Mouse (Mus musculus) myocyte (in vitro differentiated cells): ENCODE measurements at regions not wholly inside any gene's neighbourhood (a gene's known extent, or its start where the extent isn't known, plus 50 kb on each side); places are given as distances from the start of the nearest gene placed in this dataset.

Source experiments
- CEBPB ChIP-seq: IDR thresholded peaks from 2 replicates; pipeline ENCODE4 v1.6.1; 2011; ENCODE audit warnings: mild to moderate bottlenecking, moderate library complexity; ENCODE audit not compliant: poor library complexity, insufficient read depth, severe bottlenecking
- E2F4 ChIP-seq: IDR thresholded peaks from one replicate; pipeline ENCODE4 v1.6.1; 2011; ENCODE audit warnings: mild to moderate bottlenecking, control low read depth, moderate library complexity; ENCODE audit not compliant: insufficient read depth
- MAX ChIP-seq: IDR thresholded peaks from one replicate; pipeline ENCODE4 v1.6.1; 2011; ENCODE audit warnings: low read depth, mild to moderate bottlenecking, control low read depth
- MYOD1 ChIP-seq, 3 experiments: IDR thresholded peaks; one replicate each; pipeline ENCODE4 v1.6.1; 2011; ENCODE audit warnings: control low read depth in 2 of 3, low read depth in 2 of 3, mild to moderate bottlenecking in 2 of 3, moderate library complexity in 1 of 3; ENCODE audit not compliant: insufficient read length in 2 of 3, control insufficient read depth in 1 of 3
- POLR2A ChIP-seq: IDR thresholded peaks from one replicate; pipeline ENCODE4 v1.6.1; 2011; ENCODE audit warnings: low read depth, mild to moderate bottlenecking, control low read depth, moderate library complexity; ENCODE audit not compliant: insufficient read length
- POLR2AphosphoS2 ChIP-seq: IDR thresholded peaks from one replicate; pipeline ENCODE4 v1.6.1; 2011; ENCODE audit warnings: low read depth, control low read depth; ENCODE audit not compliant: insufficient read length
- TCF12 ChIP-seq: IDR thresholded peaks from one replicate; pipeline ENCODE4 v1.6.1; 2011; ENCODE audit warnings: mild to moderate bottlenecking, control low read depth; ENCODE audit not compliant: poor library complexity, insufficient read depth, severe bottlenecking
- USF1 ChIP-seq: IDR thresholded peaks from one replicate; pipeline ENCODE4 v1.6.1; 2011; ENCODE audit warnings: low read depth, mild to moderate bottlenecking, control low read depth, moderate library complexity

DNA sequence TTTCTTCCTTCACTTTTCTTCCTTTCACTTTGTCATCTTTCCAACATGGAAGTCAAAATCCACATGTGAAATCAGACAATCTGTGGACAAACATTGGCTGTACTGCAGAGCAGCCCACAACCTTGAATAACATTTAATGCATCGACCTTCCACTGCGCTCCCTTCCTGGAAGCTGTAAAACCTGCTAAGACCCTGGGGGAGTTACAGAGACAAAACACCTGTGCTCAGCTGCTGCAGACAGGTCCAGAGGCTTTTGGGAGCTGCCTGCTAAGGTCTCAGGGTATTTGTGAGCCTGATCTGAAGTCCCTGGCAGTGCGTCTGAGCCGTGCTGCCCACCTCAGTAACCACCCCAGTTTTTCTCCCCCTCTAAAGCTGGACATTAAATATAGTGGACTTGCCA lies 166.1 kb upstream of the Sesn3 start:
- TF ChIP-seq POLR2A = no peak
- no peak for TF ChIP-seq POLR2AphosphoS2
- no peak for TF ChIP-seq MAX
- TF ChIP-seq TCF12 = no peak
- TF ChIP-seq USF1 = no peak
- no peak for TF ChIP-seq MYOD1 (IDR thresholded peaks at IDR 0.05; ENCODE audit: control insufficient read depth in 1 of 3, insufficient read length in 2 of 3, low read depth in 2 of 3)
- TF ChIP-seq CEBPB = no peak
- TF ChIP-seq E2F4 = no peak
